10 mouse cellular contexts compared by ENCODE assay signal in genomic region chr7:72442001-72442400, GRCm38 (mm10).
DNase-seq lines count a peak whose midpoint lies in the region; ATAC-seq and TF ChIP-seq lines count a peak whose summit lies in the region.
"Had no signal": no experiment of that assay in that cellular context is flagged by ENCODE, and none has a peak within 500 bp of the region (broad histone marks: within the 10 kb centered on the region; RNA-seq: fewer than 3 reads in every experiment).

No protein-coding gene starts in this region.

- H3K27ac ChIP-seq in intestine, postnatal 0 days (ENCODE audit: low read depth, low read length): no peak overlapping the region
- H3K27ac ChIP-seq in midbrain, embryonic 15.5 days: no peak overlapping the region
- H3K27ac ChIP-seq: forebrain, embryonic 15.5 days had no signal

- TF ChIP-seq CTCF in brain, embryonic 14.5 days (IDR thresholded peaks at IDR 0.05; ENCODE audit: borderline replicate concordance, extremely low read depth, insufficient read depth, insufficient read length): no peak
- no peak for TF ChIP-seq CTCF in intestine, postnatal 0 days (IDR thresholded peaks at IDR 0.05; ENCODE audit: low read depth)

- no peak for TF ChIP-seq POLR2A in brain, embryonic 14.5 days (IDR thresholded peaks at IDR 0.05; ENCODE audit: borderline replicate concordance, extremely low read depth, insufficient read depth, insufficient read length, poor library complexity, severe bottlenecking)

- peak; percentile 16 for DNase-seq in layer of hippocampus, adult 9-11 months
- DNase-seq in layer of hippocampus, adult 9-10 months (ENCODE audit: low spot score): no peak
- DNase-seq in NIH3T3 (ENCODE audit: low read depth): peak; percentile 91
- peak; percentile 46 for DNase-seq in brain, embryonic 14.5 days (ENCODE audit: low read depth)
- DNase-seq in heart, postnatal 36 days: peak; percentile 18 to 20
- DNase-seq: kidney, postnatal 36 days; spleen, adult 18-20 months had no signal

- intact Hi-C loops in heart, postnatal 36 days (cut with DNase I): no loop called here

- no peaks in the 10 kb centered on the region for H3K4me1 ChIP-seq in intestine, postnatal 0 days (replicated peaks; ENCODE audit: control insufficient read depth, insufficient read depth, low read length)
- no peaks in the 10 kb centered on the region for H3K4me1 ChIP-seq in midbrain, embryonic 15.5 days

- no peaks in the 10 kb centered on the region for H3K9me3 ChIP-seq in intestine, postnatal 0 days (ENCODE audit: control insufficient read depth)
- no peaks in the 10 kb centered on the region for H3K9me3 ChIP-seq in midbrain, embryonic 15.5 days
- H3K9me3 ChIP-seq: forebrain, embryonic 15.5 days had no signal

- H3K4me3 ChIP-seq in intestine, postnatal 0 days (ENCODE audit: low read depth, low read length): no peak overlapping the region
- no peak overlapping the region for H3K4me3 ChIP-seq in midbrain, embryonic 15.5 days
- H3K4me3 ChIP-seq: forebrain, embryonic 15.5 days had no signal

- ATAC-seq in intestine, postnatal 0 days: no peak
- no peak for ATAC-seq in midbrain, embryonic 15.5 days (replicated peaks)
- ATAC-seq: forebrain, embryonic 15.5 days had no signal

- H3K9ac ChIP-seq in intestine, postnatal 0 days (ENCODE audit: low read depth, low read length): no peak overlapping the region
- H3K9ac ChIP-seq in midbrain, embryonic 15.5 days: no peak overlapping the region
- H3K9ac ChIP-seq: forebrain, embryonic 15.5 days had no signal

- H3K36me3 ChIP-seq in intestine, postnatal 0 days (ENCODE audit: control insufficient read depth, insufficient read depth): no peaks in the 10 kb centered on the region
- H3K36me3 ChIP-seq in midbrain, embryonic 15.5 days (replicated peaks): no peaks in the 10 kb centered on the region
- H3K36me3 ChIP-seq: forebrain, embryonic 15.5 days had no signal

- no peak overlapping the region for H3K4me2 ChIP-seq in intestine, postnatal 0 days (replicated peaks; ENCODE audit: low read depth)
- no peak overlapping the region for H3K4me2 ChIP-seq in midbrain, embryonic 15.5 days
- H3K4me2 ChIP-seq: forebrain, embryonic 15.5 days had no signal

- 70% methylated on average over 5 of the region's 5 CpGs for WGBS in intestine, postnatal 0 days
- WGBS in midbrain, embryonic 15.5 days: 75% methylated on average over 5 of the region's 5 CpGs

- no peaks in the 10 kb centered on the region for H3K27me3 ChIP-seq in intestine, postnatal 0 days (replicated peaks; ENCODE audit: control insufficient read depth, insufficient read depth, low read length)
- no peaks in the 10 kb centered on the region for H3K27me3 ChIP-seq in midbrain, embryonic 15.5 days (replicated peaks)
- H3K27me3 ChIP-seq: forebrain, embryonic 15.5 days had no signal
